Mouse (Mus musculus): ENCODE data around the gene Cpox. TPM values are rescaled to one million over a fixed set of nuclear protein-coding genes. Genes with fewer than 3 reads are reported as not detected.

The Cpox gene
- polyA plus RNA-seq, 1 experiment from 2014 or later = 19.7 TPM

DNA sequence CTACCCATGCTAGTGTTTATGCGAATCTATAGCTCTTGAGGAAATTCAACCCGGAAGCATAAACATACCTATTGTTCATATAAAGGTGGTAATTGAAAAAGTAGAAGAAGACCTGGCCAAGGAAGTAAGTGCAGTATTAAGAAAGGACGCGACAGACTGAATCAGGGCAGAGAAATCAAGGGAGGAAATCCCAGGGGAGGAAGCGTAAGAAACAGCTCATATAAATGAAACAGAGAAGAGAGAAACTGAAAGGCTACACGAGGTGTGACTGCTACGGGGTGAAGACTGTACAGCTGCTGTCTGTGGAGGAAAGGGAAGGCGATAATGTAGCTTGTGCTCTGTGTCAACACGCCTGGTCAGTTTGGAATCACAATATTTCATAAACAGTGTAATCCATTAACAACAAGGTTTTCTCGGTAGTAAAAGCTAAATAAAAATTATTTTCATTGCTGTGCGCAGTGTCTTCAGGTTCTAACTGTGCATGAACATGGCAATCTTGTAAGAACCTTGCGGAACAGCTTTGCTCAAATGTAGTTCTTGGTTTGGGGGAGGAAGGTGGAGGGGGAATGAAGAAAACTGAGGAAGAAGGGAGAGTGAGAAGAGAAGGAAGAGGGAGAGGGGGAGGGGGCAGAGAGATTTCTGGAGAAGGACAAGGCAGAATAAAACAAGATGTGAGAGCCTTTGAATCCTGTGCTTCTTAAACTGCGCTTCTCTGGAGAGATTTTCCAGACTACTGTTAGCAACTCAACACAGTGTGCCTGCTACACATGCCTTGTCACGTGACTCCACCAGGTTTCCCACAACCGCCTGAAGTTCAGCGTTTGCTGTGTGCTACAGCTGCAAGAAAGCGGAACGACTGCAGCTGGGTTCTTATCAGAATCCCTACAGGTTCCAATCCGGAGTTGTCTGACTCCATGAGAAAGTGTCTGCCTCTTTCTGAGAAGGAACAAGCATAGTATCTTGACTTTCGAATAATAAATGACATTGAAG, 15.8 kb downstream of the Cpox start:
- peak overlapping the region; percentile 25; the same call in 1 of the 2 replicates for H3K4me2 ChIP-seq (ENCODE audit: low read depth, low read length)
- no peaks in the 10 kb centered on the region for H3K4me1 ChIP-seq (replicated peaks; ENCODE audit: control insufficient read depth, insufficient read depth, low read length)
- H3K4me3 ChIP-seq (ENCODE audit: low read length) = no peak overlapping the region
- 53% methylated on average over 20 of the region's 20 CpGs for WGBS
- no peak for ATAC-seq (ENCODE audit: low read depth)
- H3K9me3 ChIP-seq (ENCODE audit: control insufficient read depth, low read length) = no peaks in the 10 kb centered on the region
- H3K27ac ChIP-seq (ENCODE audit: low read length) = no peak overlapping the region
- H3K27me3 ChIP-seq (ENCODE audit: control insufficient read depth, insufficient read depth, low read depth, low read length) = no peaks in the 10 kb centered on the region
- H3K9ac ChIP-seq (ENCODE audit: low read length) = no peak overlapping the region
- 0 out of 2 replicates have a peak, but pooled peaks cover 2% of the 10 kb centered on the region for H3K36me3 ChIP-seq (ENCODE audit: control insufficient read depth, insufficient read depth, low read length)

DNA sequence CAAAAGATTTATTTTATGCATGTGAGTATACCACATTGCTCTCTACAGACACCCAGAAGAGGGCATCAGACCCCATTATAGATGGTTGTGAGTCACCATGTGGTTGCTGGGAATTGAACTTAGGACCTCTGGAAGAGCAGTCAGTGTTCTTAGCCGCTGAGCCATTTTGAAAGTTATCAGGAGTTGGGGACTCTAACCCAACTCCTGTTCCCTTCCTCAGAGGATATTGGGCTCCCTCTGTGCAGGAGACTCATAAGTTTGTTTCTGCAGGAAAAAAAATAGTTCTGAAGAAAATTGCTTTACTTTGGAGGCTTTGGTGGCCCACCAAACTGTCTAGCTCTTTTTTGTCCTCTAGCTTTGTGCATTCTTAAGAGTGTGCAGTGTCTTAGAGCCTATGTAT, 18.4 kb downstream of the Cpox start:
- no peaks in the 10 kb centered on the region for H3K27me3 ChIP-seq (ENCODE audit: control insufficient read depth, insufficient read depth, low read depth, low read length)
- H3K9ac ChIP-seq (ENCODE audit: low read length) = no peak overlapping the region
- H3K36me3 ChIP-seq (ENCODE audit: control insufficient read depth, insufficient read depth, low read length) = no peaks in the 10 kb centered on the region
- ATAC-seq (ENCODE audit: low read depth) = no peak
- 96% methylated on average over 1 of the region's 1 CpGs for WGBS
- no peak overlapping the region for H3K4me3 ChIP-seq (ENCODE audit: low read length)
- no peaks in the 10 kb centered on the region for H3K9me3 ChIP-seq (ENCODE audit: control insufficient read depth, low read length)
- no peak overlapping the region for H3K4me2 ChIP-seq (ENCODE audit: low read depth, low read length)
- no peak overlapping the region for H3K27ac ChIP-seq (ENCODE audit: low read length)
- no peaks in the 10 kb centered on the region for H3K4me1 ChIP-seq (replicated peaks; ENCODE audit: control insufficient read depth, insufficient read depth, low read length)

DNA sequence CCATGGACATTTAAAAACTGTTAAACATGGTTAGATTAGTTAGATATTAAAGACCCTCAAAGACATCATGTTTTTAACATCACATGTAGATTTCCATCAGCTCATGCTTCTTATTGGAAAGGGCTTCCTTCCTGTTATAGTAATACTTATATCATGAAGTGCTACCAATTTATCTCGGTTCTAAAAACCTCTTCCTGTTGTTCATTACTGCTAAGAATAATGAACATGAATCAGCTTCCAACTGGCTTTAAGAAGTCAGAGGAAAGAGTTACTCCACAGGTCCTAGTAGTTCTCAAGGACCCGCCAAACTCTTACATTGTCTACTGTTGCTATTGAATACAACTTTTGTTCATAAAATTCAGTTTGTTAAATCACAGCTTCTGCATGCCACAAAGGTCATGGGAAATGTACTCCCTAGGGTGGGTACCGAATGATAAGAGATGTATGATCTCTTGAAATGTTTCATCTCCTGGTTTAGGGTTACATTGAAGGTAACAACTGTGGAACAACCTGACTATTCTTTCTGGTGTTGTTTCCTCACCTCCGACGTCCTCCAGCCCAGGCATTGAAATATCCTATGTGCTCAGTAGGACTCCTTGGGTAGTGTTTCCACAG, 19.6 kb downstream of the Cpox start:
- Histone ChIP-seq H3K9me3 (ENCODE audit: control insufficient read depth, low read length) (no peaks in the 10 kb centered on the region), H3K4me3 (ENCODE audit: low read length) (no peak overlapping the region), H3K36me3 (ENCODE audit: control insufficient read depth, insufficient read depth, low read length) (no peaks in the 10 kb centered on the region), H3K4me1 (replicated peaks; ENCODE audit: control insufficient read depth, insufficient read depth, low read length) (no peaks in the 10 kb centered on the region), H3K4me2 (ENCODE audit: low read depth, low read length) (no peak overlapping the region), H3K27me3 (ENCODE audit: control insufficient read depth, insufficient read depth, low read depth, low read length) (no peaks in the 10 kb centered on the region), H3K27ac (ENCODE audit: low read length) (no peak overlapping the region), H3K9ac (ENCODE audit: low read length) (no peak overlapping the region)
- WGBS = 78% methylated on average over 5 of the region's 5 CpGs
- no peak for ATAC-seq (ENCODE audit: low read depth)

DNA sequence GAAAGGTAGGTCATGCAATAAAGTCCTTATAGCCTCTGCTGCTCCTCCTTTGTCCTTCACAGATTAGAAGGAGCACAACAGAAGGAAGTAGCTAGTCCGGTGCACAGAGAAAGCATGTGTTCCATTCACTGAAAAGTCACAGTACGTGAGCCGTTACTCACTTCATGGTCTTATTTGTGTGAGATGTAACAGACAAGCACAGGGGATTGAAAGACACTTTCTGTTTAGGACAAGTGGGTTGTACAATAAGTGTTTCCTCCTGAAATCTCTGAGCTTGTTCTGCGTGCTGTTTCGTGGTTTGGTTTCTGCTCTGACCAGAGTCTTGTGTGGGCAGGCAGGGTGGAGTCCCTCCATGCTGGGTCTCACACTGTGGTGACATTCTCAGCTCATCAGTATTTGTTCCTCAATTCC, 20.2 kb downstream of the Cpox start:
- Histone ChIP-seq H3K36me3 (ENCODE audit: control insufficient read depth, insufficient read depth, low read length) (no peaks in the 10 kb centered on the region), H3K27me3 (ENCODE audit: control insufficient read depth, insufficient read depth, low read depth, low read length) (no peaks in the 10 kb centered on the region), H3K4me1 (replicated peaks; ENCODE audit: control insufficient read depth, insufficient read depth, low read length) (no peaks in the 10 kb centered on the region), H3K9me3 (ENCODE audit: control insufficient read depth, low read length) (no peaks in the 10 kb centered on the region), H3K27ac (ENCODE audit: low read length) (no peak overlapping the region), H3K4me2 (ENCODE audit: low read depth, low read length) (no peak overlapping the region), H3K4me3 (ENCODE audit: low read length) (no peak overlapping the region), H3K9ac (ENCODE audit: low read length) (no peak overlapping the region)
- WGBS = 72% methylated on average over 5 of the region's 5 CpGs
- ATAC-seq (ENCODE audit: low read depth) = no peak

DNA sequence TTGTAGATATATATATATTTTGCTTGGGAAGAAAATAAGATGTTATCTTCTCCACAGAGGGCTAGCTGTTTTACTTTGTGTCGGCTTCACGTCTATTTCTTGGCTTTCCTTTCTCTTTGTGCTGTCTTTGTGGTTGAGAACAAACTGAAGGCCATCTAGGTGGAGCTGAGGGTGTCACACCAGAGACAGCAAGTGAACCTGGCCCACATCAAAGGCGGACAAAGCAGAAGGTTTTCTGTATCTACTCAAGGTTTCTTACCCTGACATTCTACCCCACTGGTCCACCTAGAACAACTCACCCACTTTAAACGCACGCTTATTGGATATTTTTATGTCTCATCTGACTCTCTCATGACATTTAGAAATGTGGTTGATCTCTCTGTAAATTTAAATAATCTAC, 24.0 kb downstream of the Cpox start:
- no peak for ATAC-seq (ENCODE audit: low read depth)
- WGBS = 85% methylated on average over 5 of the region's 5 CpGs

DNA sequence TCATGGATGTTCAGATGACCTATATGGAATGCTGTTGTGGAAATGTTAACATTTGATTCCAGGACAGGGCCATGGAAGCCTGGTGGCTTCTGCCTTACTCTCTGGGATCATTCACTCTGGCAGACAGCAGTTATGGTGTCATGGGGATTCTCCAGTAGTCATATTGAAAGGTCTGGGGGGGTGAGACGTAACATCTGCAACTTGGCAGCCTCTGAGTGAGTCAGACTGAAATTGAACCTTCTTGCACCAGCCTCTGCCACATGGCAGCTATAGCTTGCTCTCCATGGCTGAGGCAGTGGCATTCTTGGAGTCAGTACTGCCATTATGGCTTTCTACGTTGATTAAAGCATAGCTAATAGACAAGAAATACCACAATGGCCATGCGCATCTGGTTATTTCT, 26.7 kb downstream of the Cpox start:
- no peaks in the 10 kb centered on the region for H3K36me3 ChIP-seq (ENCODE audit: control insufficient read depth, insufficient read depth, low read length)
- no peak overlapping the region for H3K4me3 ChIP-seq (ENCODE audit: low read length)
- H3K4me1 ChIP-seq (replicated peaks; ENCODE audit: control insufficient read depth, insufficient read depth, low read length) = no peaks in the 10 kb centered on the region
- H3K27ac ChIP-seq (ENCODE audit: low read length) = no peak overlapping the region
- no peak for ATAC-seq (ENCODE audit: low read depth)
- H3K9me3 ChIP-seq (ENCODE audit: control insufficient read depth, low read length) = no peaks in the 10 kb centered on the region
- 86% methylated on average over 3 of the region's 3 CpGs for WGBS
- H3K4me2 ChIP-seq (ENCODE audit: low read depth, low read length) = no peak overlapping the region
- no peaks in the 10 kb centered on the region for H3K27me3 ChIP-seq (ENCODE audit: control insufficient read depth, insufficient read depth, low read depth, low read length)
- H3K9ac ChIP-seq (ENCODE audit: low read length) = no peak overlapping the region

More for the DNA sequence above, 24.0 kb downstream of the Cpox start:
- no peak overlapping the region for H3K9ac ChIP-seq (ENCODE audit: low read length)
- H3K4me3 ChIP-seq (ENCODE audit: low read length) = no peak overlapping the region
- H3K27ac ChIP-seq (ENCODE audit: low read length) = no peak overlapping the region
- H3K36me3 ChIP-seq (ENCODE audit: control insufficient read depth, insufficient read depth, low read length) = no peaks in the 10 kb centered on the region
- no peaks in the 10 kb centered on the region for H3K4me1 ChIP-seq (replicated peaks; ENCODE audit: control insufficient read depth, insufficient read depth, low read length)
- H3K9me3 ChIP-seq (ENCODE audit: control insufficient read depth, low read length) = no peaks in the 10 kb centered on the region
- H3K4me2 ChIP-seq (ENCODE audit: low read depth, low read length) = no peak overlapping the region
- H3K27me3 ChIP-seq (ENCODE audit: control insufficient read depth, insufficient read depth, low read depth, low read length) = no peaks in the 10 kb centered on the region

DNA sequence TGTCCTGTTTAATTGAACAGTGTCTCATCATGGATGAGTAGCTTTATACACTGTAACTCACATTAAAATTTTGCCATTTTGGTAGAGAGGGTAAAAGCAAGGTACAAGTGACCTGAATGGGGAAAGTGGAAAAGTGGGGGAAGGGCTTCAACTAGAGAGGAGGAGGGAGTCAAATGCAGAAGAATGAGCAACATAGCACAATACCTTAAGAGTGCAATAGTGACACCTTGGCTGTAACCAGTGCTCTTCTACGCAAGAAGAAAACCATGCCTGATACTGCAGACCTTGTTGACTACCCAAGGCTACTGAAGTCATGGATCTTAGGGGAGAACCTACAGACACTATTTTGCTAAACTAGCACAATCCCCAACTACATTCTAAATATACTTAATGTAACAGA, 27.2 kb downstream of the Cpox start:
- H3K27ac ChIP-seq (ENCODE audit: low read length) = no peak overlapping the region
- 100% methylated on average over 1 of the region's 1 CpGs for WGBS
- H3K4me2 ChIP-seq (ENCODE audit: low read depth, low read length) = no peak overlapping the region
- no peaks in the 10 kb centered on the region for H3K9me3 ChIP-seq (ENCODE audit: control insufficient read depth, low read length)
- no peak overlapping the region for H3K4me3 ChIP-seq (ENCODE audit: low read length)
- no peaks in the 10 kb centered on the region for H3K36me3 ChIP-seq (ENCODE audit: control insufficient read depth, insufficient read depth, low read length)
- no peak for ATAC-seq (ENCODE audit: low read depth)
- H3K4me1 ChIP-seq (replicated peaks; ENCODE audit: control insufficient read depth, insufficient read depth, low read length) = no peaks in the 10 kb centered on the region
- no peak overlapping the region for H3K9ac ChIP-seq (ENCODE audit: low read length)
- no peaks in the 10 kb centered on the region for H3K27me3 ChIP-seq (ENCODE audit: control insufficient read depth, insufficient read depth, low read depth, low read length)

DNA sequence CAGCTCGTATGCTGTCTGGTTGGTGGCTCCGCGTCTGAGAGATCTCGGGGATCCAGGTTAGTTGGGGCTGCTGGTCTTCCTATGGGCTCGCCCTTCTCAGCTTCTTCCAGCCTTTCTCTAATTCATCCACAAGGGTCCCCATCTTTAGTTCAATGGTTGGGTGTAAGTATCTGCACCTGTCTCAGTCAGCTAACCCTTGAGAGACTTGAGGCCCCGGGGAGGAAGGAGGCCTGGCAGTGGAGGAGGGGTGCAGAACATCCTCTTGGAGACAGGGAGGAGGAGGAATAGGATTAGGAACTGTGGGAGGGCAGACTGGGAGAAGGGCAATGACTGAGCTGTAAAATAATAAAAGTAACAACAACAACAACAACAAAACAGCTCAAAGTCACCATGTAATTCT, 30.1 kb downstream of the Cpox start:
- no peaks in the 10 kb centered on the region for H3K27me3 ChIP-seq (ENCODE audit: control insufficient read depth, insufficient read depth, low read depth, low read length)
- H3K36me3 ChIP-seq (ENCODE audit: control insufficient read depth, insufficient read depth, low read length) = no peaks in the 10 kb centered on the region
- H3K4me2 ChIP-seq (ENCODE audit: low read depth, low read length) = no peak overlapping the region
- no peak overlapping the region for H3K4me3 ChIP-seq (ENCODE audit: low read length)
- peaks cover 5% of the 10 kb centered on the region; the same call in 1 of the 2 replicates for H3K4me1 ChIP-seq (replicated peaks; ENCODE audit: control insufficient read depth, insufficient read depth, low read length)
- ATAC-seq (ENCODE audit: low read depth) = no peak
- no peak overlapping the region for H3K9ac ChIP-seq (ENCODE audit: low read length)
- 76% methylated on average over 6 of the region's 6 CpGs for WGBS
- H3K27ac ChIP-seq (ENCODE audit: low read length) = no peak overlapping the region
- no peaks in the 10 kb centered on the region for H3K9me3 ChIP-seq (ENCODE audit: control insufficient read depth, low read length)

DNA sequence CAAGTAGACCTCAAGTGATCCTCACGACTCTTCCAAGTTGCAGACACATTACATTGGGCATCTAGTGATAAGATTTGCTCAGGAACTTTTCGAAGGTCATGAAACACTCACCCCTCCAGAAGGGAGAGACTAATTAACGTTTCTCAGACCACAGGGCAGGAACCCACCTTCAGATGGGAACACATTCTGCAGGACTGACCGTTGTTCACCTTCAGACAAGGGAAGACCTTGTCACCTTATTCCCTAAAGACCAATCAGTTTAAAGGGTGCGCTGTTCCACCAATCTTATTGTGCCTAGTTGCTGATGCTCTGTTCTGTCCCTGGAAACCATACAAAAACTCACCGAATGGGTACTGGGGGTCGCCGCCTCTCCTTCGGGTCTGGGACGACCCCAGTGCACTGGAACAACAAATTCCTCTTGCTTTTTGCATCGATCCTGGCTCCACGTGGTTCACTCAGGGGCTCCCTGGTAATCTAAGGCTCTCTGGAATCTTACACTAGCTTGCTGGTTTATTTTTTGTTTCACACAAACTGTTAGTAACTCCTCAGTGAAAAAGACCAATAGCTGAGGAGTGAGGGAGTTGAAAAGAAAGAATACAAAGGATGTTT, 30.8 kb downstream of the Cpox start:
- Histone ChIP-seq H3K9me3 (ENCODE audit: control insufficient read depth, low read length) (no peaks in the 10 kb centered on the region), H3K4me1 (replicated peaks; ENCODE audit: control insufficient read depth, insufficient read depth, low read length) (peaks cover 5% of the 10 kb centered on the region; the same call in 1 of the 2 replicates), H3K4me2 (ENCODE audit: low read depth, low read length) (no peak overlapping the region), H3K27me3 (ENCODE audit: control insufficient read depth, insufficient read depth, low read depth, low read length) (no peaks in the 10 kb centered on the region), H3K4me3 (ENCODE audit: low read length) (no peak overlapping the region), H3K9ac (ENCODE audit: low read length) (no peak overlapping the region), H3K36me3 (ENCODE audit: control insufficient read depth, insufficient read depth, low read length) (no peaks in the 10 kb centered on the region), H3K27ac (ENCODE audit: low read length) (no peak overlapping the region)
- no peak for ATAC-seq (ENCODE audit: low read depth)
- 80% methylated on average over 12 of the region's 12 CpGs for WGBS

Data from lung, embryonic 16.5 days (tissue).